8 mouse cellular contexts compared by ENCODE assay signal in genomic region chr11:116842531-116843260, GRCm38 (mm10). TPM values are rescaled to one million over a fixed set of nuclear protein-coding genes. Genes with fewer than 3 reads are reported as not detected.
DNase-seq lines count a peak whose midpoint lies in the region; ATAC-seq and TF ChIP-seq lines count a peak whose summit lies in the region.

No protein-coding gene starts in this region.

- DNase-seq in urinary bladder, adult 18-20 months (ENCODE audit: low spot score in 2 of 2): peak; percentile 50 to 60
- DNase-seq in urinary bladder, postnatal 10 days (ENCODE audit: low spot score): no peak
- peak; percentile 70 for DNase-seq in embryo, embryonic 9.5 days (ENCODE audit: extremely low spot score)
- DNase-seq in limb, embryonic 10.5 days (ENCODE audit: low spot score): peak; percentile 77
- DNase-seq in midbrain, embryonic 10.5 days (ENCODE audit: low spot score): peak; percentile 70
- peak; percentile 55 to 56 for DNase-seq in right cerebral cortex, postnatal 36 days (ENCODE audit: low spot score in 2 of 2)

- H3K27me3 ChIP-seq in intestine, postnatal 0 days (replicated peaks; ENCODE audit: control insufficient read depth, insufficient read depth, low read length): no peaks in the 10 kb centered on the region
- no peaks in the 10 kb centered on the region for H3K27me3 ChIP-seq in limb, embryonic 10.5 days (ENCODE audit: low read depth, poor library complexity, severe bottlenecking)
- H3K27me3 ChIP-seq in midbrain, embryonic 10.5 days (ENCODE audit: low read depth, poor library complexity, severe bottlenecking): no peaks in the 10 kb centered on the region

- H3K9ac ChIP-seq in intestine, postnatal 0 days (ENCODE audit: low read depth, low read length): peak overlapping the region; percentile 89

- peaks cover 11% of the 10 kb centered on the region; the same call in 1 of the 2 replicates for H3K4me1 ChIP-seq in intestine, postnatal 0 days (replicated peaks; ENCODE audit: control insufficient read depth, insufficient read depth, low read length)
- peaks cover 34% of the 10 kb centered on the region for H3K4me1 ChIP-seq in limb, embryonic 10.5 days
- peaks cover 66% of the 10 kb centered on the region for H3K4me1 ChIP-seq in midbrain, embryonic 10.5 days

- peak overlapping the region; percentile 69 for H3K4me2 ChIP-seq in intestine, postnatal 0 days (replicated peaks; ENCODE audit: low read depth)

- under 1% methylated on average over 63 of the region's 73 CpGs for WGBS in intestine, postnatal 0 days
- under 1% methylated on average over 73 of the region's 73 CpGs for WGBS in limb, embryonic 10.5 days
- WGBS in midbrain, embryonic 10.5 days: under 1% methylated on average over 73 of the region's 73 CpGs

- peaks cover 31% of the 10 kb centered on the region for H3K36me3 ChIP-seq in intestine, postnatal 0 days (ENCODE audit: control insufficient read depth, insufficient read depth)
- H3K36me3 ChIP-seq in limb, embryonic 10.5 days: peaks cover 59% of the 10 kb centered on the region
- peaks cover 54% of the 10 kb centered on the region for H3K36me3 ChIP-seq in midbrain, embryonic 10.5 days

- peak overlapping the region; percentile 99 for H3K27ac ChIP-seq in intestine, postnatal 0 days (ENCODE audit: low read depth, low read length)
- H3K27ac ChIP-seq in limb, embryonic 10.5 days: peak overlapping the region; percentile 98
- H3K27ac ChIP-seq in midbrain, embryonic 10.5 days (replicated peaks): peak overlapping the region; percentile 98

- ATAC-seq in granulocyte monocyte progenitor cell, adult 5-6 weeks (replicated peaks; ENCODE audit: poor library complexity, severe bottlenecking): peak; percentile 31
- peak; percentile 44 for ATAC-seq in intestine, postnatal 0 days

- TF ChIP-seq CTCF in intestine, postnatal 0 days (IDR thresholded peaks at IDR 0.05; ENCODE audit: low read depth): peak; percentile 53

- no peaks in the 10 kb centered on the region for H3K9me3 ChIP-seq in intestine, postnatal 0 days (ENCODE audit: control insufficient read depth)
- H3K9me3 ChIP-seq in limb, embryonic 10.5 days (replicated peaks): no peaks in the 10 kb centered on the region
- H3K9me3 ChIP-seq in midbrain, embryonic 10.5 days (replicated peaks): no peaks in the 10 kb centered on the region

- peak overlapping the region; percentile 78 for H3K4me3 ChIP-seq in intestine, postnatal 0 days (ENCODE audit: low read depth, low read length)
- H3K4me3 ChIP-seq in limb, embryonic 10.5 days: peak overlapping the region; percentile 90
- peak overlapping the region; percentile 92 for H3K4me3 ChIP-seq in midbrain, embryonic 10.5 days

RNA-seq across cellular contexts. Expression of gene Mettl23, which starts 0.4 kb away (rescaled TPM):
- 34.5 and 40.5 TPM in 2 replicates for total RNA-seq in granulocyte monocyte progenitor cell, adult 5-6 weeks (2014; fragmentation: Nextera tagmentation)
- 22.7 and 25.8 TPM in 2 replicates for total RNA-seq in granulocyte monocyte progenitor cell, adult 5-6 weeks (2017)
- 34.1 and 37.1 TPM in 2 replicates for polyA plus RNA-seq in intestine, postnatal 0 days (2015; fragmentation: Nextera tagmentation; extraction: Ambion mirVana)
- polyA plus RNA-seq in limb, embryonic 10.5 days (2016; fragmentation: Nextera tagmentation; extraction: Ambion mirVana): 56.5 and 59.5 TPM in 2 replicates
- polyA plus RNA-seq in midbrain, embryonic 10.5 days (2016; fragmentation: Nextera tagmentation; extraction: Ambion mirVana): 68.5 and 70.3 TPM in 2 replicates

RNA-seq across cellular contexts. Expression of gene Jmjd6, which starts 0.6 kb away (rescaled TPM):
- 37.0 and 42.8 TPM in 2 replicates for total RNA-seq in granulocyte monocyte progenitor cell, adult 5-6 weeks (2014; fragmentation: Nextera tagmentation)
- total RNA-seq in granulocyte monocyte progenitor cell, adult 5-6 weeks (2017): 31.0 and 45.4 TPM in 2 replicates
- polyA plus RNA-seq in intestine, postnatal 0 days (2015; fragmentation: Nextera tagmentation; extraction: Ambion mirVana): 44.4 and 44.7 TPM in 2 replicates
- polyA plus RNA-seq in limb, embryonic 10.5 days (2016; fragmentation: Nextera tagmentation; extraction: Ambion mirVana): 93.1 and 111 TPM in 2 replicates
- 92.5 and 102 TPM in 2 replicates for polyA plus RNA-seq in midbrain, embryonic 10.5 days (2016; fragmentation: Nextera tagmentation; extraction: Ambion mirVana)

RNA-seq across cellular contexts. Expression of gene Mfsd11, which starts 9.5 kb away (rescaled TPM):
- total RNA-seq in granulocyte monocyte progenitor cell, adult 5-6 weeks (2014; fragmentation: Nextera tagmentation): 16.0 and 32.0 TPM in 2 replicates
- 9.4 and 10.0 TPM in 2 replicates for total RNA-seq in granulocyte monocyte progenitor cell, adult 5-6 weeks (2017)
- polyA plus RNA-seq in intestine, postnatal 0 days (2015; fragmentation: Nextera tagmentation; extraction: Ambion mirVana): 100 and 109 TPM in 2 replicates
- 17.9 and 22.5 TPM in 2 replicates for polyA plus RNA-seq in limb, embryonic 10.5 days (2016; fragmentation: Nextera tagmentation; extraction: Ambion mirVana)
- 27.9 and 31.7 TPM in 2 replicates for polyA plus RNA-seq in midbrain, embryonic 10.5 days (2016; fragmentation: Nextera tagmentation; extraction: Ambion mirVana)

RNA-seq across cellular contexts. Expression of gene Srsf2, which starts 10.2 kb away (rescaled TPM):
- 818 and 827 TPM in 2 replicates for total RNA-seq in granulocyte monocyte progenitor cell, adult 5-6 weeks (2014; fragmentation: Nextera tagmentation)
- total RNA-seq in granulocyte monocyte progenitor cell, adult 5-6 weeks (2017): 356 and 422 TPM in 2 replicates
- polyA plus RNA-seq in intestine, postnatal 0 days (2015; fragmentation: Nextera tagmentation; extraction: Ambion mirVana): 354 and 366 TPM in 2 replicates
- 925 and 971 TPM in 2 replicates for polyA plus RNA-seq in limb, embryonic 10.5 days (2016; fragmentation: Nextera tagmentation; extraction: Ambion mirVana)
- polyA plus RNA-seq in midbrain, embryonic 10.5 days (2016; fragmentation: Nextera tagmentation; extraction: Ambion mirVana): 852 and 895 TPM in 2 replicates

RNA-seq across cellular contexts. Expression of gene Mxra7, which starts 14.8 kb away (rescaled TPM):
- 0.17 TPM in 1 of 2 replicates, not detected in the other for total RNA-seq in granulocyte monocyte progenitor cell, adult 5-6 weeks (2014; fragmentation: Nextera tagmentation)
- total RNA-seq in granulocyte monocyte progenitor cell, adult 5-6 weeks (2017): 0.09 and 0.67 TPM in 2 replicates
- 33.6 and 39.4 TPM in 2 replicates for polyA plus RNA-seq in intestine, postnatal 0 days (2015; fragmentation: Nextera tagmentation; extraction: Ambion mirVana)
- 13.9 and 14.9 TPM in 2 replicates for polyA plus RNA-seq in limb, embryonic 10.5 days (2016; fragmentation: Nextera tagmentation; extraction: Ambion mirVana)
- polyA plus RNA-seq in midbrain, embryonic 10.5 days (2016; fragmentation: Nextera tagmentation; extraction: Ambion mirVana): 28.1 and 29.1 TPM in 2 replicates
